Mouse (Mus musculus) spleen, adult 10 weeks (tissue): Measurements from ENCODE around the gene Rnf186. TPM values are rescaled to one million over a fixed set of nuclear protein-coding genes. Genes with fewer than 3 reads are reported as not detected.

Experiments
- polyA plus RNA-seq: library from polyadenylated mRNA; stranded (reverse); fragments of 350-450 nt; fragmentation: Illumina TruSeq; extraction: RNeasy Lipid Tissue Mini Kit (QIAGEN cat#74804); gene quantifications from one replicate; pipeline ENCODE4 v1.2.3, GENCODE M21; 2015; ENCODE audit warnings: low replicate concordance; ENCODE audit not compliant: insufficient read depth

The Rnf186 gene
- not detected for polyA plus RNA-seq

DNA sequence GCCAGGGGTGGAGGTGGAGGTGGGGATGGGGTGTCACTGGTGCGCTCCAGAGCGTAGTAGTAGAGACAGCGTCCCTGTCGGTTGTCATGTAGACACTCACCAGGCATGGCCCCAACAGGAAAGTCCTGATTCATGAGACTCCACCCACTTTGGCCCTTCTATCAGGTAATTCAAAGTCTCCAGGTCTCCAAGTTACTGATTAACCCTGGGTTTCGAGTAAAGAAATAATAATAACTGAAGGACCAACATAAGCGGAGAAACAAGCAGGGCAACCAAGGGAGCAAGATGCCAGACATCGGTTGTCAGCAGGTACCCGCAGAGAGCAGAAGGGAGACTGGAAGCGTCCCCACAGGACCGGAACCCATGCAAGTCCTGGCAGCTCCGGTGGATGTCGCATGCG lies at the start of gene Rnf186:
Gene Rnf186, plus strand, starts transcription at position 247 of the 400 bp plus-strand sequence.

DNA sequence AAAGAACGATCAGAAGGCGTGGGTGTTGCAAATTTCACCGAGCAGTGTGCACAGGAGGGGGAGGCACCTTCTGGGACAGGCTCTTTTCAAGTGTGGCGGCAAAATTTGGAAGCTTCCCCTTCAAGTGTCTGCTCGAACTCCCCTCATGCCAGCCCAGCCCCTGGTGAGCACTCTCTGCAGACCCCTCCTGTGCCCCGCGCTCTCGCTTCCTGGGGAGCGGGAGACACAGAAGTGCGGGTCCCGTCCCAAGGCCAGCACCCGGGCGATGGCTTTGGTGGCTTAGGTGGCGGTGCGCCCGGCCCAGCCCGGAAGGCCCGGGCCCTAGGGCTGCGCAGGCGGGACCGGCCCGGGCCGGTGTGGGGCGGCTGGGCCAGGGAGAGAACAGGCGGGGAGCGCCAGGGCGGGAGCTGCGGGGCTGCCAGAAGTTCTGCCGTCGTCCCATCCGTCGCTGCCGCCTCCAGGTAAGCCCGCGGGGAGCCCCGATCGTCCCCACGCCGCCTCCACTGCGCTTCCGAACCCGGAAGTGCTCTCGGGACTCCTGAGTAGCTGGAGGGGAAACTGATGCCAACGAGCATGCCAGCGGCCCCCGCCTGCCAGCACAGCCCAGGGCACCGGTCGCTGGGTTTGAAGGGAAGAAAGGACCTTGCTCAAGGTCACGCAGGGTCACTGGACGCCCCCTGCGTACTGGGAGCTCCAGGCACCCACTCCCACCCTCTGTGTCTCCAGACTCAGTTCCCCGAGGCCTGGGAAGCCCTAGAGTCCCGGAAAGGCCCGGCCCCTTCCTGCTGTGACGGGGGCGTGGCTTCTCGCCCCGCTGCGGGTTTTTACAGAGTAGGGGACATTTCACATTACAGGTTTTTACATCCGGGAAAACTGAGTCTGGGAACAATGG lies 6.2 kb downstream of the Rnf186 start, which contains the start of gene Tmco4:
Gene Tmco4, plus strand, starts transcription at position 62 of the 892 bp plus-strand sequence.

Other genes with a start within 250 kb of the Rnf186 start
- not detected for gene Pla2g2c, start 242.3 kb upstream of the Rnf186 start, polyA plus RNA-seq
- 0.10 TPM for gene Ubxn10, start 229.9 kb upstream of the Rnf186 start, polyA plus RNA-seq
- 1.2 TPM for gene Pla2g2f, start 209.5 kb upstream of the Rnf186 start, polyA plus RNA-seq
- 155 TPM for gene Pla2g2d, start 191.4 kb upstream of the Rnf186 start, polyA plus RNA-seq
- 33.7 TPM for gene Pla2g5, start 103.6 kb upstream of the Rnf186 start, polyA plus RNA-seq
- gene Gm13030, start 93.1 kb upstream of the Rnf186 start, polyA plus RNA-seq, result not detected
- not detected for gene Pla2g2e, start 89.2 kb upstream of the Rnf186 start, polyA plus RNA-seq
- gene Otud3, start 53.2 kb upstream of the Rnf186 start, polyA plus RNA-seq, result 3.7 TPM
- gene Tmco4, start 5.8 kb downstream of the Rnf186 start, polyA plus RNA-seq, result 18.5 TPM
- not detected for gene Htr6, start 108.5 kb downstream of the Rnf186 start, polyA plus RNA-seq
- 2.8 TPM for gene Nbl1, start 125.9 kb downstream of the Rnf186 start, polyA plus RNA-seq
- gene Minos1, start 164.0 kb downstream of the Rnf186 start, polyA plus RNA-seq, result 182 TPM
- 381 TPM for gene Capzb, start 225.8 kb downstream of the Rnf186 start, polyA plus RNA-seq